Mouse (Mus musculus) testis, adult 2 months (tissue): ENCODE data around the gene Phospho1. TPM values are rescaled to one million over a fixed set of nuclear protein-coding genes. Genes with fewer than 3 reads are reported as not detected.
"Not testable (repeated sequence)": the region's sequence is repeated elsewhere in the genome, so short reads cannot be mapped to it uniquely, and the experiment has no call there.

Experiments
- H3K27ac ChIP-seq: fragments of 200-500 bp; 2 replicates; pipeline ENCODE4 v1.5.1; 2012; ENCODE audit warnings: low read depth, low read length; ENCODE audit not compliant: control insufficient read depth, insufficient read depth
- H3K27me3 ChIP-seq: fragments of 200-500 bp; 2 replicates; pipeline ENCODE4 v1.6.1; 2012; ENCODE audit warnings: mild to moderate bottlenecking, low read length, moderate library complexity; ENCODE audit not compliant: control insufficient read depth, insufficient read depth
- H3K36me3 ChIP-seq: fragments of 200-500 bp; 2 replicates; pipeline ENCODE4 v1.6.1; 2012; ENCODE audit warnings: mild to moderate bottlenecking, low read length; ENCODE audit not compliant: control insufficient read depth, insufficient read depth
- H3K4me1 ChIP-seq: fragments of 200-500 bp; 2 replicates; pipeline ENCODE4 v1.6.1; 2012; ENCODE audit warnings: low read length; ENCODE audit not compliant: control insufficient read depth, insufficient read depth
- H3K4me3 ChIP-seq: fragments of 200-500 bp; 2 replicates; pipeline ENCODE4 v1.5.1; 2012; ENCODE audit warnings: low read depth, mild to moderate bottlenecking, low read length, moderate library complexity, mixed read lengths; ENCODE audit not compliant: control insufficient read depth
- CTCF ChIP-seq: fragments of 200-500 bp; IDR thresholded peaks from 2 replicates; pipeline ENCODE4 v1.5.1; 2012; ENCODE audit warnings: low read depth, mild to moderate bottlenecking, inconsistent platforms, low read length, moderate library complexity; ENCODE audit not compliant: control insufficient read depth, insufficient read depth, insufficient replicate concordance
- POLR2A ChIP-seq: fragments of 200-500 bp; IDR thresholded peaks from 2 replicates; pipeline ENCODE4 v1.6.1; 2012; ENCODE audit warnings: low read depth, mild to moderate bottlenecking, inconsistent platforms, low read length, moderate library complexity; ENCODE audit not compliant: control insufficient read depth
- polyA plus RNA-seq: library from polyadenylated mRNA; depleted of rRNA; stranded (reverse); fragments of >200 nt; gene quantifications from 2 replicates; pipeline ENCODE4 v1.2.3, GENCODE M21; 2012; rRNA removed

The Phospho1 gene
- polyA plus RNA-seq, 1 experiment = 371 TPM

DNA sequence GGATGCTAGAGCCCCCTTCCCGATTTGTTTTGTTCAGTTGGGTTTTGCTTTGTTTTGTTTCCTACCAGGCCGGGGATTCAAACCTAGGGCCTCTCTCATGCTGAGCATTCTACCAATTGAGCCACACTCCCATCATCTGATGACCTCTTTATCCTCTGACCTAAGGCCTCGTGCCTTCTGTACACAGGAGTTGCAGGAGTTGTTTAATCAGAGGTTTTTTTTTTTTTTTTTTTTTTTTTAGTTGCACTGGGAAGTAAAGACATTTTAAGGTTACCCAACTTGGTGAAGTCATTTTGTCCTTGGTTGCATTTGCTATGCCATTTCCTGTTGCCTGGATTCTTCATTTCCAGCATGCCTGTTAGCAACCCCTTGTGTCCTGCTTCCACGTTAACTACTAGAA, 45.1 kb downstream of the Phospho1 start:
- Histone ChIP-seq H3K4me3 (no peak overlapping the region), H3K36me3 (no peaks in the 10 kb centered on the region), H3K27ac (no peak overlapping the region), H3K4me1 (no peaks in the 10 kb centered on the region; the same call in 1 of the 2 replicates), H3K27me3 (no peaks in the 10 kb centered on the region)
- no peak for TF ChIP-seq POLR2A
- no peak for TF ChIP-seq CTCF

DNA sequence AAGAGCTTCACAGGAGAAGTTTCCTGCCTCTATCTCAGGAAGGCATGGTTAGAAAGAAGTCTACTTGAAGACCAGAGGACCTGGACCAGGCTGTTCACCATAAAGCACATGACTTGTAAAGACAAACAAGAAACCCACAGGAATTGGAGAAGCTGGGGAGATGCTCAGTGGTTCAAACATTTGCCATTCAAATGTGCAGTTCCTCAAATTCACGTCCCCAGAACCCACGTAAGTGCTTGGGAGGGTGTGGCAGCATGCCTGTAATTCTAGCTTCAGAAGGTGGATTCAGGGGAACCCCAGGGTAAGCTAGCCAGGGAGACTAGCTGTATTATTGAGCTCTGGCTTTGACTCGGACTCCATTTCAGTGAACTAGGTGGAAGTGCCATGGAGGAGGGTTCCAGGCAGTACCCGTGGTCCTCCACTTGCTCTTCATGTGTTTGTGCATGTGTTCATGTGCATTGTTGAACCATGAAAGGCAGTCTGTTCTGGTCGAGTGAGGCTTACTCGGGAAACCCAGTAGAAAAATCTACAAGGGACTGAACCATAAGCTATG, 45.7 kb downstream of the Phospho1 start:
- Histone ChIP-seq H3K36me3 (no peaks in the 10 kb centered on the region), H3K4me3 (no peak overlapping the region), H3K27ac (no peak overlapping the region), H3K4me1 (no peaks in the 10 kb centered on the region; the same call in 1 of the 2 replicates), H3K27me3 (no peaks in the 10 kb centered on the region)
- TF ChIP-seq POLR2A = no peak
- TF ChIP-seq CTCF = no peak

DNA sequence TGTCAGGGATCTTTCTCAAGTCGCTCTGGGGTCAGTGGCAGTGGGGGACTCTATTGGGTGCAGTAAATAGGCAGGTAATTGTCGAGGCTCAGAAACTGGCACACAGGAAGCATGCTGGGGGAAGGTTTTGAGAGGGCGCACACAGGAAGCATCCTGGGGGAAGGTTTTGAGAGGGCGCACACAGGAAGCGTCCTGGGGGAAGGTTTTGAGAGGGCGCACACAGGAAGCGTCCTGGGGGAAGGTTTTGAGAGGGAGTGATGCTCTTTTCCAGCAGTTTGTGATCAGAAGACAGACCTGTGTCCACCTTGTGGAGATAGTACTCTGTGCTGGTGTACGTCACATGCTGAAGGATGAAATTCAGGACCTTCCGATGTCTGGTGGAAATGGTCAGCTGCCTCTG, 51.5 kb downstream of the Phospho1 start:
- Histone ChIP-seq H3K4me1 (no peaks in the 10 kb centered on the region; the same call in none of the 2 replicates), H3K36me3 (no peaks in the 10 kb centered on the region), H3K27me3 (no peaks in the 10 kb centered on the region), H3K27ac (peak overlapping the region; percentile 91), H3K4me3 (peak overlapping the region; percentile 92)
- no peak for TF ChIP-seq CTCF
- TF ChIP-seq POLR2A = peak; percentile 48; the same call in 1 of the 2 replicates

DNA sequence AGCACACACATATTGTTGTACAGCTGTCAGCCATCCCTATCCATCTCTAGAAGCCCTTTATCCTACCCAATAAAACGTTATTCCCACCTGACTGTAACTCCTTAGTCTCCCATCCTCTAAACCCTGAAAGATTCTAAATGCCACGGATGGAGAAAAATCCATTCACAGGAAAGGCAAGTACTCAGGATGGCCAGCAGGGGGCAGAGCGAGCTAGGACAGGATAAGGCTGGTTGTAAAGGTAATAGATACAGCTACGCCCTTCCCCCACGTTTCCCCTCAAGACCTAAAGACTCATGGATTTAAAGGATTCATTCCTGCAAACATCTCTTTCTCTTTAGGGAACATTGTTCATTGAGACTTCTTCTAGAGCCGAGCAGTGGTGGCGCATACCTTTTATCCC, 52.0 kb downstream of the Phospho1 start:
- no peaks in the 10 kb centered on the region; the same call in none of the 2 replicates for H3K4me1 ChIP-seq
- H3K36me3 ChIP-seq = no peaks in the 10 kb centered on the region
- peak overlapping the region; percentile 92 for H3K4me3 ChIP-seq
- H3K27me3 ChIP-seq = no peaks in the 10 kb centered on the region
- H3K27ac ChIP-seq = peak overlapping the region; percentile 91
- TF ChIP-seq POLR2A (no peak), CTCF (peak; percentile 70; the same call in 1 of the 2 replicates)

DNA sequence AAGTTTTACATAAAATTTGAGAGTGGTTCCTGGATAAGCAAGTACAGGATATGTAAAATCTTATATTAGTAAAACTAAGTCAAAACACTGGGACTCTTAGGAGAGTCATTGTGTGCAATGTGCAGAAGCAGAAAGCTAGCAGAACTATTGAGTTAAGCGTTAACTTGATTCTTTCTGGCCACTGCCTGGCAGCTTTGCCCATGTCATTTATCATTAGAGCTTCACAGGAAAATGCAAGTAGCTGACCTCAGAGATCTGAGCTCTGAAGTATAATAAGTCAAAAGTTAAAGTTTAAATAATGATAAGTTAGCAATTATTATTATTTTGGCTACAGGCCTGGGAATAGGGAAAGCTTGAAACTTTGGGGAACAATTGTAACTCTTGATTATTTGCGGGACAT, 55.6 kb downstream of the Phospho1 start:
- not testable (repeated sequence) for H3K27ac ChIP-seq, H3K4me3 ChIP-seq, H3K36me3 ChIP-seq, H3K4me1 ChIP-seq, H3K27me3 ChIP-seq

Other genes starting within 250 kb of the Phospho1 start
- gene Ngfr, start 236.8 kb upstream of the Phospho1 start, polyA plus RNA-seq = 16.3 and 18.9 TPM in 2 replicates
- gene Phb, start 157.5 kb upstream of the Phospho1 start, polyA plus RNA-seq = 19.3 and 21.5 TPM in 2 replicates
- 11.2 and 11.8 TPM in 2 replicates for gene Zfp652, start 111.8 kb upstream of the Phospho1 start, polyA plus RNA-seq
- gene B130006D01Rik, start 100.9 kb upstream of the Phospho1 start, polyA plus RNA-seq = 0.08 and 0.09 TPM in 2 replicates
- 0.41 and 0.49 TPM in 2 replicates for gene Gngt2, start 12.7 kb downstream of the Phospho1 start, polyA plus RNA-seq
- 0.58 and 0.93 TPM in 2 replicates for gene Abi3, start 18.0 kb downstream of the Phospho1 start, polyA plus RNA-seq
- 0.35 and 0.77 TPM in 2 replicates for gene B4galnt2, start 90.4 kb downstream of the Phospho1 start, polyA plus RNA-seq
- gene Igf2bp1, start 181.4 kb downstream of the Phospho1 start, polyA plus RNA-seq = 6.5 and 8.1 TPM in 2 replicates
- gene Gip, start 200.0 kb downstream of the Phospho1 start, polyA plus RNA-seq = 2.2 and 2.6 TPM in 2 replicates
- 51.8 and 56.4 TPM in 2 replicates for gene Snf8, start 210.4 kb downstream of the Phospho1 start, polyA plus RNA-seq
- gene Ube2z, start 240.9 kb downstream of the Phospho1 start, polyA plus RNA-seq = 19.1 and 21.2 TPM in 2 replicates